Mouse (Mus musculus): ENCODE data around the gene Gm29564. TPM values are rescaled to one million over a fixed set of nuclear protein-coding genes. Genes with fewer than 3 reads are reported as not detected.

Gene Gm29564
- polyA plus RNA-seq (2017; shearing (Covaris generic)) = not detected

DNA sequence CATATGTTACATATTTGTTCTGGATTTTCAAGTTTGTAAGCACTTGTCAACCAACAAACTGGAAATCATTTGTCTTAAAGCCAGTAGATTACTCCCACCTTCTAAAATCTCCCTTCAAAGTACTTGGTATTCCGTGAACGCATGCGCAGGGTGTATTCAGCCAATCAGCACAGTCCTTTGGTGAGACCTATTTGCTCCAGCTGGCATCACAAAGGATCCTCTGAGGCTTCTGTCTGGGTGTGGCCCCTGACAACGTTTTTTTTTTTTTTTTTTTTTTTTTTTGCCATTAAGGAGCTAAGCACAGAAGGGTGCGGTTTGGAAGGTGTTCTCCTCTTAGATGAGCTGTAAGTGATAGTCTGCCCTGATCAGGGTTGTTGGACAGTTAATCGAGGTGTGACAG lies at the start of gene Gm29564:
TSS of gene Gm29564 (plus strand) at position 301 of the 400 bp plus-strand sequence.

Other genes with a start within 250 kb of the Gm29564 start
- not detected for gene Gm20867, start 249.8 kb upstream of the Gm29564 start, polyA plus RNA-seq (2017; shearing (Covaris generic))